Mouse (Mus musculus) liver, embryonic 14.5 days (tissue): ENCODE data around the gene Thap8.

Experiments used
- CTCF ChIP-seq: IDR thresholded peaks from 2 replicates; pipeline ENCODE4 v1.5.1; 2016; ENCODE audit warnings: antibody characterized with exemption, low read depth, control low read depth
- EP300 ChIP-seq: IDR thresholded peaks from 2 replicates; pipeline ENCODE4 v1.6.1; 2016; ENCODE audit warnings: antibody characterized with exemption, low read depth

DNA sequence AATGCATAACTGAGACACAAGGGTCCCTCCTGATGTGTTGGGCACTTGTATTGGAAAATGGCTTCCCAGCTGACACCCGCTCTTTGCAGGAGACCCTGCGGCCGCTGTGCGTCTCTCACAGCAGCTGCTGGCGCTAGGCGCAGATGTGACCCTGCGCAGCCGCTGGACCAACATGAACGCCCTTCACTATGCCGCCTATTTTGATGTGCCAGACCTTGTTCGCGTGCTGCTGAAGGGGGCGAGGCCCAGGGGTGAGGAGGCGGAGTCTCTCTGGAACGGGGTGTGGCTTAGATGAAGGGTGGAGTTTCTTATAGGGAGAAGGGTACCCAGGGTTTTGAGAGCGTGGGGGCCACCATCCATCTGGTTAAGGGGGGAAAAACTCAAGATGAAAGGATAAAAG, 17.4 kb downstream of the Thap8 start:
- TF ChIP-seq EP300 (no peak), CTCF (no peak)
